Mouse (Mus musculus) brown adipose tissue, adult 24 weeks (tissue): ENCODE results near the gene Meis1. TPM values are rescaled to one million over a fixed set of nuclear protein-coding genes. Genes with fewer than 3 reads are reported as not detected.

Experiments
- H3K27ac ChIP-seq: fragments of 200-500 bp; replicated peaks from 2 replicates; pipeline ENCODE4 v1.5.1; 2012; ENCODE audit warnings: low read depth, mild to moderate bottlenecking, low read length
- H3K4me1 ChIP-seq: fragments of 200-500 bp; 2 replicates; pipeline ENCODE4 v1.6.1; 2012; ENCODE audit warnings: low read length, mixed read lengths; ENCODE audit not compliant: control insufficient read depth, insufficient read depth, insufficient read length
- H3K4me3 ChIP-seq: fragments of 200-500 bp; 2 replicates; pipeline ENCODE4 v1.5.1; 2012; ENCODE audit warnings: low read depth, mild to moderate bottlenecking, low read length, moderate library complexity; ENCODE audit not compliant: insufficient read depth
- polyA plus RNA-seq: library from polyadenylated mRNA; stranded (reverse); fragments of >200 nt; gene quantifications from 2 replicates; pipeline ENCODE4 v1.2.4, GENCODE M21; 2012; ENCODE audit not compliant: missing spikeins, insufficient read depth, insufficient read length

Meis1 gene
- polyA plus RNA-seq, 1 experiment: 5.1 TPM

- H3K4me3 ChIP-seq: no peak overlapping the region
- H3K27ac ChIP-seq: no peak overlapping the region
- peaks cover 3% of the 10 kb centered on the region; the same call in 1 of the 2 replicates for H3K4me1 ChIP-seq
These were observed 120.7 kb downstream of the Meis1 start for GRCm38 (mm10) chr11:18897921-18898646.

DNA sequence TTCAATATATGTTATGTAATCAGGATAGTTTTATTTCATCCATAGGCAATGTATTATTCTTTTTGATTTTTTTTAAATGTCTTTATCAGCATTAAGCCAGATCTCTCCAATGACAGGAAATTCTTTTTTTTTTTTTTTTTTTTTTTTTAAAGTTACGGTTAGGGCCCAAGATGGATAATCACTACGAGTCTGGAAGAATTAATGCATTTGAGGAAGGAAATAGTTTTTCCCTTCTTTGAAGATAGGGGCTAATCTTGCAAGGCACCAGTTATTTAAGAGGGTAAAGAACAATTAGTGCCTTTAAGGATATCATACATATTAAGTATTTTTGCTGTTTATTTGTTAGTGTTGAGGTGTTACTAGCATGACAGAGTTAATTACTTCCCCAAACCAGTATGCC lies 121.5 kb downstream of the Meis1 start:
- H3K27ac ChIP-seq: no peak overlapping the region
- H3K4me1 ChIP-seq: peaks cover 3% of the 10 kb centered on the region; the same call in 1 of the 2 replicates
- H3K4me3 ChIP-seq: no peak overlapping the region

- no peak overlapping the region for H3K4me3 ChIP-seq
- H3K4me1 ChIP-seq: no peaks in the 10 kb centered on the region
These were observed 126.3 kb downstream of the Meis1 start for GRCm38 (mm10) chr11:18892470-18892869.

GRCm38 (mm10) chr11:18889139-18889538 lies 129.6 kb downstream of the Meis1 start:
- Histone ChIP-seq H3K4me3 (no peak overlapping the region), H3K4me1 (no peaks in the 10 kb centered on the region; the same call in 1 of the 2 replicates), H3K27ac (no peak overlapping the region)

More at GRCm38 (mm10) chr11:18892470-18892869, 126.3 kb downstream of the Meis1 start:
- H3K27ac ChIP-seq: no peak overlapping the region

GRCm38 (mm10) chr11:18888651-18889050 lies 130.1 kb downstream of the Meis1 start:
- no peaks in the 10 kb centered on the region; the same call in 1 of the 2 replicates for H3K4me1 ChIP-seq
- H3K27ac ChIP-seq: no peak overlapping the region
- no peak overlapping the region for H3K4me3 ChIP-seq

DNA sequence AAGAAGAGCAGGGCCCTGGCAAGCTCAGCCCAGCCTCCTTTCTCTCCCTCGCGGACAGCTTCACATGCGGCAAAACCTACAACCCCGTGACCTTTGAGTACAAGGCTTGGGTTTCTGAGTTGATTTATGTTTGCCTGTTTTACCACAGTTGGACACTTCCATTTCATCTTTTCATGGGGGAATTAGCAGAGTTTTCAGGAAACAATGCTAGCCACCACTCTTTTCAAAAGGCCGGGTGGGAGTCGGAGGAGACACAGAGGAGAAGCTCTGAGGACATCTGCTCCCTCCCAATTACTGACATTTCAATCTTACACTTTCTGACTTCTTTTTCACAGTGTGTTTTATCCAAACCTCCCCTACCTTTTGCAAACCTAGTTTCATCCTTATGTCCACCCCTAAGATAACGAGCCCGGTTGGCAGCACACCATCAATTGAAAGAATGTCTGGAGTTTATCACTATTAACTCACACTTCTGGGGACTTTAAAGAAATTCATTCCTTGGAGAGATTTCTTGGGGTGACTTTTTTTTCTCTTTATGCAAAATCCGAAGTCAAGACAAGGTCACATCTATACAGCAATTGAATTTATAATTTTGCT lies 133.0 kb downstream of the Meis1 start:
- Histone ChIP-seq H3K27ac (peak overlapping the region; percentile 85), H3K4me3 (no peak overlapping the region), H3K4me1 (no peaks in the 10 kb centered on the region; the same call in 1 of the 2 replicates)

GRCm38 (mm10) chr11:18885036-18885728 lies 133.6 kb downstream of the Meis1 start:
- peak overlapping the region; percentile 85 for H3K27ac ChIP-seq

DNA sequence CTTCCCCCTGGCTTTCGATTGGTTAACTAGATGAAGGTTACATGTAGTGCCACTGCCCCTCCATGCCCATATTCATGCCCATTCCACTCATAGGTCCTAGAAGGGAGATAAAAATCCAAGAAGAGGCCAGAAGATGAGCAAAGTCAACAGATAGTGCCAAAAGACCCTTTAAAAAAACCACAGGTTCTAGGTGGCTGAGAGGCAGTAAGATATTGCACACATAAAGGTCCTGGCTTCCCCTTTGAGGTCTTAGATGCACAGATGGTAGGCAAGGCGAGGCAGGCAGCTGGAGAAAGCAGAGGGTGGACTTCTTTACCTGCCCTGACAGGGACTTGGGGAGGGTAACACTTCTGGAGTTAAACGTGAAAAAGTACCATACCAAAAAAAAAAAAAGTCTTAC lies 134.8 kb downstream of the Meis1 start:
- 0 out of 2 replicates have a peak overlapping the region, but pooled peaks have one; percentile 18 for H3K27ac ChIP-seq
- no peak overlapping the region for H3K4me3 ChIP-seq
- no peaks in the 10 kb centered on the region; the same call in 1 of the 2 replicates for H3K4me1 ChIP-seq

More at GRCm38 (mm10) chr11:18885036-18885728, 133.6 kb downstream of the Meis1 start:
- Histone ChIP-seq H3K4me1 (no peaks in the 10 kb centered on the region; the same call in 1 of the 2 replicates), H3K4me3 (no peak overlapping the region)

DNA sequence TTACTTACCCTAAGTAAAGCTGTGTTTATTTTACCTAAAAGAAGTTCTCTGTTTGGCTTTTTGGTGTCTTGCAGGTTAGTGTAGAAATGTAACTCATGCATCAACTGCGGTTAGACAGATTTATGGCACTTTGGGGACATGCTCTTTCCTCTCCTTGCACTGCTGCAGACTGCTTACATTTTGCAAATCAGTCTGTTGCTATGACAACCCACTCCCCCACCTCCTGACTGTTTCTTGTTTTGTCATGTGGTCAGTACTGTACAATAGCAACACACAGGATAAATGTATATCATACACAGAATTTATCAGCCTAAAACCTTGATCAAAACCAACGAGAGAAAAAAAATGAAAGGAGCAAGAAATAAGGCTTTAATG lies 135.3 kb downstream of the Meis1 start:
- no peak overlapping the region for H3K4me3 ChIP-seq
- H3K27ac ChIP-seq: no peak overlapping the region

DNA sequence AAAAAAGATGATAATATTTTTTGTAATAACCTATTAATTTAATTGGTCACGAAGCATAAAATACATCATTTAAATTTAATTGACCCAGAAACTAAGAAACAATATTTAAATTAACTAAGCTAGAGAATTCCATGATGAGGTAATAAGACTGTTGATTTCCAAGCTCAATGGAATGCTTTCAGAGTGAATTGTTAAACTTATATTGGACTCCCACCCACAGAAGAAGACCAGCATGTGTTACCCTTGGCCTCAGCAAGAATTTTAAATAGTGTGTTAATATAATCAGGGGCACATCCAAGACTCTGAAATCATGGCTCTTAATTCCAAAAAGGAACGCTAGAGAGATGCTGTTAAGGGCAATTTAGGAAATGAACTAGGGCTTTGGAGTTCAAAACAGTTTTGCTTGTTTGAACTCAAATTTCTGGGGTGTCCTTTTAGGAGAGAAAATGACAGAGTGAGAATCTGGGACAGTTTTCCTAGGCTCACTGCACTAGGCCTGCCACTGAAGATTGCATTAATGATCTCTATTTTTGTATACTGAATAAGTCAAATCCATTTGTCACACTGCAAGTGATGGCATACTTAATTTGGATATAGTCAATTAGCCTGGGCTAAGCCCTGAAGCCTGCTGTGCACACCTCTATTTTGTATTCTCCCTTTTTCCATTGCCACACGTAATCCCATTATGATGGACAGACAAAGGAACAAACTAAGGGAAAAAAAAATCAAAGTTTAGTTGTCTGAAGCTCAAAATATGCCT lies 135.9 kb downstream of the Meis1 start:
- Histone ChIP-seq H3K27ac (no peak overlapping the region), H3K4me3 (no peak overlapping the region), H3K4me1 (no peaks in the 10 kb centered on the region; the same call in 1 of the 2 replicates)

More for the DNA sequence above, 135.3 kb downstream of the Meis1 start:
- no peaks in the 10 kb centered on the region; the same call in 1 of the 2 replicates for H3K4me1 ChIP-seq

DNA sequence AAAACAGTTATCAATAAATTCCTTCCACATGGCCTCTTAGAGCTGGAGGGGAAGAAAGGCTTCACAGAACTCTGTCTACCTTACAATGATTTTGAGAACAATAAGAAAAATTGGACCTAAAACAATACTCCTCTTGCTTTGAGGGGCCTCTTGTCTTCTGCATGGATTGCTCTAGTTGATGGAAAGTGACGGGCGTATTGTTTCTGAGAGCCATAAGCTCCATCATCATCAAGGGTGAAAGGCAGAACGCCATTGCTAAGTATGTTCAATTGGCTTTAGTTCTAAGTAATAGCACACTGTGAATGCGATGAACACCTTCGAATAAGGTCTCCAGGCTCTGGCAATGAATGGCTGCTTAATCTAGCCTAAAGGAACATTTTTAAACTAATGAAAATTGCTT lies 136.5 kb downstream of the Meis1 start:
- H3K4me3 ChIP-seq: no peak overlapping the region
- no peak overlapping the region for H3K27ac ChIP-seq
- H3K4me1 ChIP-seq: no peaks in the 10 kb centered on the region; the same call in 1 of the 2 replicates

GRCm38 (mm10) chr11:18880806-18881205 lies 138.0 kb downstream of the Meis1 start:
- no peak overlapping the region for H3K4me3 ChIP-seq
- H3K4me1 ChIP-seq: no peaks in the 10 kb centered on the region; the same call in 1 of the 2 replicates
- H3K27ac ChIP-seq: no peak overlapping the region

- H3K4me1 ChIP-seq: no peaks in the 10 kb centered on the region
- no peak overlapping the region for H3K27ac ChIP-seq
- no peak overlapping the region for H3K4me3 ChIP-seq
These were observed 139.3 kb downstream of the Meis1 start for GRCm38 (mm10) chr11:18879456-18879818.

GRCm38 (mm10) chr11:18878748-18879455 lies 139.9 kb downstream of the Meis1 start:
- Histone ChIP-seq H3K4me1 (no peaks in the 10 kb centered on the region), H3K4me3 (peak overlapping the region; percentile 23; the same call in 1 of the 2 replicates), H3K27ac (no peak overlapping the region)
